Mouse (Mus musculus): ENCODE results near the gene Ctnnd2. TPM values are rescaled to one million over a fixed set of nuclear protein-coding genes. Genes with fewer than 3 reads are reported as not detected.

The Ctnnd2 gene
- polyA plus RNA-seq, 1 experiment from 2014 or later: 2.0 TPM

DNA sequence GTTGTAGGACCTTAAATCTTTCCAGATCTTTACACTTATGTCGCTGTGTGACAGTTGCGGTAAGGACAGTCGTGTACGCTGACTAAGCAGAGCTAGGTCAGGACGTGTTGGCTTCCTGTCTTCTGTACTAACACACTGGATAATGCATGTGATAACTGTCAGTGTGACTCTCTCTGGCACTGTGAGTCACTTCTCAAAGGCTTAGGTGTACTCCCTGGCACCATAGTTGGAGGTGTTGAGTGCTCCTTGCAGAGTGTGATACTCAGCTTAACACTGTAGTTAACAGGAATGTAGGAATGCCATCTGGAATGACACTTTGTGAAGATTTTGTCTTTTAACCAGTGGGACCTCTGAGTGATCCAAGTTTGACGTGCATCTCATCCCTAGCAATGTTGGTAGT is 418.5 kb downstream of the Ctnnd2 start:
- no peaks in the 10 kb centered on the region for H3K9me3 ChIP-seq
- ATAC-seq: no peak
- H3K4me3 ChIP-seq (replicated peaks): no peak overlapping the region
- no peak overlapping the region for H3K27ac ChIP-seq
- no peak overlapping the region for H3K9ac ChIP-seq
- no peaks in the 10 kb centered on the region for H3K27me3 ChIP-seq (replicated peaks)
- no peaks in the 10 kb centered on the region for H3K4me1 ChIP-seq (replicated peaks)
- H3K36me3 ChIP-seq: no peaks in the 10 kb centered on the region
- H3K4me2 ChIP-seq (replicated peaks): no peak overlapping the region
- WGBS: 94% methylated on average over 6 of the region's 6 CpGs

DNA sequence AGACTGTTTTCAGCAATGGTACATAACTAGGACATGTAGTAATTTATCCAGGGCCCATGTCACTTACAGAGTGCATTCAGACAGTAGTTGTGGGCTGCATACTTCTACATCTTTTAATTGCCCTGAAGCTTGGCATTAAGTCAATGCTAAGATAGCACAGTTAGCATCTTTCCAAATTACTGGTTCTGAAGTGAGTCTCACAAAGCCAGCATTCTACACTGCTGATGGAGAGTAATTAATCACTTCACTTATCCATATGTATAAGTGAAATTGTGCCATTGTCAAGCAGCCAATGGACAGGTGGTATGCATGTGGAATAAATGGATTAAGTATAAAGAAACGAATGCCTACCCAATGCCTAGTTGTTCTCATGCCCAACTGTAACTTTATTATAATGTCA is 423.1 kb downstream of the Ctnnd2 start:
- H3K4me3 ChIP-seq (replicated peaks): no peak overlapping the region
- no peaks in the 10 kb centered on the region for H3K36me3 ChIP-seq
- no peaks in the 10 kb centered on the region for H3K27me3 ChIP-seq (replicated peaks)
- H3K4me1 ChIP-seq (replicated peaks): no peaks in the 10 kb centered on the region
- no peak overlapping the region for H3K27ac ChIP-seq
- no peak for ATAC-seq
- no peak overlapping the region for H3K4me2 ChIP-seq (replicated peaks)
- WGBS: 83% methylated on average over 1 of the region's 1 CpGs
- no peaks in the 10 kb centered on the region for H3K9me3 ChIP-seq
- no peak overlapping the region for H3K9ac ChIP-seq

DNA sequence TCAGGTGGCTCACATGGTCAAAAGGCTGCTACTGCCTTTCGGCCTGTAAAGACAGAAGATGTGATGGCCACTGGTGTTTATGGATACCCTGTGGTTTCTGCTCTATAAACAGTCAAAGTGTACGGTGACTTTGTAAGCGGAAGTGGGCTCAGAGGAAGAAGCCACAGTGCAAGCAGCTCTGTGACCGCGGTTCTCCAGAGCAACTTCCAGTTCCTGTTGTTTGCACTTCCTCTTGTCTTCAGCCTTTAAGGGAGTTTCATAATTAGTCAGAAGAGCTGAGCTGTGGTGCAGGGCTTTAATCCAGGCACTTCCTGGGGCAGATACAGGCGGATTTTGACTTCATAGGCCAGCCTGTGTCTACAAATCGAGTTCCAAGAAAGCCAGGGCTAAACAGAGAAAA is 438.2 kb downstream of the Ctnnd2 start:
- no peak for ATAC-seq
- Histone ChIP-seq H3K27me3 (replicated peaks) (no peaks in the 10 kb centered on the region), H3K4me1 (replicated peaks) (no peaks in the 10 kb centered on the region), H3K4me2 (replicated peaks) (no peak overlapping the region), H3K27ac (no peak overlapping the region), H3K9me3 (no peaks in the 10 kb centered on the region), H3K9ac (no peak overlapping the region), H3K36me3 (no peaks in the 10 kb centered on the region), H3K4me3 (replicated peaks) (no peak overlapping the region)
- WGBS: 73% methylated on average over 7 of the region's 7 CpGs

DNA sequence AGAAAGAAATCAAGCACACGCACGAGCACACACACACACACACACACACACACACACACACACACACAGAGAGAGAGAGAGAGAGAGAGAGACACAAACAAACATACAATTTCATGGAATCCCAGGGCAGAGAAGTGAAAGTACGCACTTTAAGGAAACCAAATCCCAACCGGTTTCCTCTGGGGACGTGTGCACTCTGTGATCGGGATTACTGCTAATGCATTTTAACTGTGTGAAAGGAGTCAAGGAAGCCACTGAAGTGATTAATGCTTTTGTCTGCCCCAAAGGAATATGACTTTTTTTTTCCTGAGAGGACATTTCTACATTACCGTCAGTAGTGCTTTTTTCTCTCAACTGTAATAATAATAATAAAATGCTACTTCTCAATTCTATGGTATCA is 443.1 kb downstream of the Ctnnd2 start:
- 79% methylated on average over 7 of the region's 7 CpGs for WGBS
- no peaks in the 10 kb centered on the region for H3K9me3 ChIP-seq
- no peak overlapping the region for H3K4me2 ChIP-seq (replicated peaks)

DNA sequence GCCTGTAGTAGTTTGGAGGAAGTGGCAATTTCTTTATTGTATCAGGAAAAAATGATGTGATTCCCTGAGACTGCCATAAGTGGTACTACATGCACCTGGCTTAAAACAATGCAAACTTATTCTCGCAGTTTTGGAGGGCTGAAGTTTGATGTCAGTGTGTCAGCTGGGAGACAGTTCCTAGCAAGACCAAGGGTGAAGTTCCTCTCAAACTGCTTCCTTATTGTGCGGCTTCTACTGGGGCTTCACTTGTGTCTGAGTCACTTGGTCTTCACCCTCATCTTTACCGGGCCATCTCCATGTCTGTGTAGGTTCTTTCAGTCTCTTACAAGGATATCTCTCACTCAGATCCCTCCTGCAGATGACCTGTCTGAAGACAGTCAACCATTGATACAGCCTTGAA is 444.5 kb downstream of the Ctnnd2 start:
- no peak overlapping the region for H3K9ac ChIP-seq
- no peaks in the 10 kb centered on the region for H3K36me3 ChIP-seq
- no peaks in the 10 kb centered on the region for H3K4me1 ChIP-seq (replicated peaks)
- H3K27me3 ChIP-seq (replicated peaks): no peaks in the 10 kb centered on the region
- no peak overlapping the region for H3K4me2 ChIP-seq (replicated peaks)
- no peak overlapping the region for H3K4me3 ChIP-seq (replicated peaks)
- no peak for ATAC-seq
- H3K27ac ChIP-seq: no peak overlapping the region
- no peaks in the 10 kb centered on the region for H3K9me3 ChIP-seq
- 84% methylated on average over 3 of the region's 3 CpGs for WGBS

More for the DNA sequence above, 443.1 kb downstream of the Ctnnd2 start:
- no peak overlapping the region for H3K4me3 ChIP-seq (replicated peaks)
- no peaks in the 10 kb centered on the region for H3K27me3 ChIP-seq (replicated peaks)
- no peak overlapping the region for H3K9ac ChIP-seq
- no peaks in the 10 kb centered on the region for H3K36me3 ChIP-seq
- no peak overlapping the region for H3K27ac ChIP-seq
- no peak for ATAC-seq
- no peaks in the 10 kb centered on the region for H3K4me1 ChIP-seq (replicated peaks)

DNA sequence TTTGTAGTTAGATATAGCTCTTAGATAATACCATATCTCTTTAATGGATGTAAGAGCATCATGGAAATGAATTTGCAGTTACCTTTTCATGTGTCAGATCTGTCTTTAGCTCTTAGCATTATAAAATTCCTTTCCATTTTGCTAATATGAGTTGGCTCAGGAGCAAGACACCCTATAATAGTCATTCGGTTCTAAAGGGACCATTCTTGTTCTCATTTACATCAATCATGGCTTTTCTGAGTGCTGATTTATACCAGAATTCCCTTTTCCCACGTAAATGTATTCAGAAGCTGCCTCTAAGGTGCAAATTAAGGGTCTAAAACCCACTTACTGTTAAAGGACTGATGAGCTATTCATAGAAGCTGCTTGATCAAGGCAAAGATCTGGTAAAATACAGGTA is 445.5 kb downstream of the Ctnnd2 start:
- H3K27me3 ChIP-seq (replicated peaks): no peaks in the 10 kb centered on the region
- no peak overlapping the region for H3K4me2 ChIP-seq (replicated peaks)
- no peaks in the 10 kb centered on the region for H3K9me3 ChIP-seq
- whole genome bisulfite sequencing: 81% methylated on average over 2 of the region's 2 CpGs
- ATAC-seq: no peak
- no peaks in the 10 kb centered on the region for H3K36me3 ChIP-seq
- no peak overlapping the region for H3K9ac ChIP-seq
- H3K4me1 ChIP-seq (replicated peaks): no peaks in the 10 kb centered on the region
- H3K4me3 ChIP-seq (replicated peaks): no peak overlapping the region
- no peak overlapping the region for H3K27ac ChIP-seq

DNA sequence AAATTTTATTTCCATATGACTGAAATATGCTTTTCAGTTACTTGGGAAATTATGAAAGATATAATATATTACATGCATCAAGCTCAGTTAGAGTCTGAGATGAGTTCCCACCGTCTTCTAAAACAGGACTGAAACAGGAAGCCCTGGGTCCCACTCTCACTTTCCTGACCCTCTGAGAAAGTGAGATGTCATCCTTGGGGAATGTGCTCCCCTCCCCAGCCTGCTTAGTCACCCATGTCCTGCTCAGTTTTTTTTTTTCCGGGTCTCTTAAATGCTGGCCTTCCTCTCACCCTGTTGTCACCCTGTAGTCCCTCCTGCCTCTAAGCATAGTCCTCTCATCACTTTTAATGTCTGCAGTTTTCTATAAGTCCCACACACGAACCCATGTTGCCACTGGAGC is 456.1 kb downstream of the Ctnnd2 start:
- Histone ChIP-seq H3K4me3 (replicated peaks) (no peak overlapping the region), H3K4me2 (replicated peaks) (no peak overlapping the region), H3K27ac (no peak overlapping the region), H3K36me3 (no peaks in the 10 kb centered on the region), H3K27me3 (replicated peaks) (no peaks in the 10 kb centered on the region), H3K4me1 (replicated peaks) (no peaks in the 10 kb centered on the region), H3K9me3 (no peaks in the 10 kb centered on the region), H3K9ac (no peak overlapping the region)
- 41% methylated on average over 3 of the region's 3 CpGs for WGBS
- ATAC-seq: no peak

DNA sequence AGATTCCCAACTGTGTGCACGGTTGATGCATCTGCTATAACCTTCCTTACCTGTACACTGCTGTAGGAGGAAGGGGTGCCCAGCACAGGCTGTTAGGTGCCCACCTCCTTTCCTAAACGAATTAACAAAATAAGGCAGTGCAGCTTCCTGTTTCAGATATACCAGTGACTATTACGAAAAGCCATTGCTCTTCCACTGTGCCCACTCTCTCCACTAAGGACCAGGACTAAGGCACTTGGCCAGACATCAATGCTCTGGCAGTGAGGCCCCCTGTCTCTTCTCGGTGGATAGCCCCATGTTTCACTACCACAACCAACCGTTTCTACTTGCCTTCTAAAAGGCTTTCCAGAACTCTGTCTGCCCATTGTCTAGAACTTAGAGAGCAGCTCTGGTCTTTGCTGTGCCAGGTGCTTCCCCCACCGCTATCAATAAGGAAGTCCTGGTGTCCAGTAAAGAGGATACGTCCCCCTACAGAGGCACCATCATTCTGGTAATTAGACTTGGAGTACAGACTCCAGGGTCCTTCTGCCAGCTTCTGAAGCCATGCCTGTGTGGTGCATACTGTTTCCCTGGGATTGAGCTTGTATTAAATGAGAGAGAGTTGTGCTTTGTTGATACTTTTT is 459.8 kb downstream of the Ctnnd2 start:
- Histone ChIP-seq H3K27ac (no peak overlapping the region), H3K9ac (no peak overlapping the region), H3K36me3 (no peaks in the 10 kb centered on the region), H3K27me3 (replicated peaks) (no peaks in the 10 kb centered on the region), H3K4me3 (replicated peaks) (no peak overlapping the region), H3K4me1 (replicated peaks) (no peaks in the 10 kb centered on the region), H3K9me3 (no peaks in the 10 kb centered on the region), H3K4me2 (replicated peaks) (no peak overlapping the region)
- WGBS: 82% methylated on average over 7 of the region's 7 CpGs
- ATAC-seq: no peak

DNA sequence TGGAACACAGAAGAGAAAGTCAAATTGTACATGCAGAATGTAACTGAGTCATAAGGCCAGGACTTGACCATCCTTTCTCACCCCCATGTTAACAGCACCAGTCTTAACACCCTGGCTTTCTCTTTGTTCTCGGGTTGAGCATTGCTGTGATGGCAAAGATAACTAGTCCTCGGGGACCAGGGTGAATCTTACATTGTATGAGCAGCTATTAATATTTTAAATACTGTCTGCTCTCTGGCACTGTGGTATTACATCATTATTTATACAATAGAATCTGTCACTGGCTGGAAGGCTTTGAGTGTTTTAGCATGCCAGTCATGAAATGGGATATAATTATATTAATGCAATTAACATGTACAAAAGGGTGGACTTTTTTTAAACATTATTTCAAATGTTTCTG is 461.5 kb downstream of the Ctnnd2 start:
- H3K4me1 ChIP-seq (replicated peaks): no peaks in the 10 kb centered on the region
- no peak for ATAC-seq
- no peak overlapping the region for H3K4me2 ChIP-seq (replicated peaks)
- no peaks in the 10 kb centered on the region for H3K36me3 ChIP-seq
- H3K4me3 ChIP-seq (replicated peaks): no peak overlapping the region
- H3K9ac ChIP-seq: no peak overlapping the region
- 48% methylated on average over 2 of the region's 2 CpGs for WGBS
- H3K27ac ChIP-seq: no peak overlapping the region
- H3K27me3 ChIP-seq (replicated peaks): no peaks in the 10 kb centered on the region
- H3K9me3 ChIP-seq: no peaks in the 10 kb centered on the region

DNA sequence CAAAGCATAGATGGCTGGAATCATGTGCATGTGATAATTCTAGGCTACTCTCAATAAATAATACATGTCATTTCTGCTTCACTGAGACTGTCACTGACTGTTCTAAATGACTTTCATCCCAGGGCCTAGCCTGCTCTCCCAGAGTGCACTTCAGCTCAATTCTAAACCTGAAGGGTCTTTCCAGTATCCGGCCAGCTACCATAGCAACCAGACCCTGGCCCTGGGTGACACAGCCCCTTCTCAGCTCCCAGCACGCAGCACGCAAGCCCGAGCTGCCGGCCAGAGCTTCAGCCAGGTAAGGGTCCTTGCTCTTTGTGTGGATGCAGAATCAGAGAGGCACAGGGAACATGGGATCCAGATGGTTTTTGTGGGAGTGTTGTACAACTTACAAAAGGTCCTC is 462.1 kb downstream of the Ctnnd2 start:
- no peaks in the 10 kb centered on the region for H3K4me1 ChIP-seq (replicated peaks)
- H3K27me3 ChIP-seq (replicated peaks): no peaks in the 10 kb centered on the region
- H3K36me3 ChIP-seq: no peaks in the 10 kb centered on the region
- no peak overlapping the region for H3K4me2 ChIP-seq (replicated peaks)
- ATAC-seq: no peak
- H3K27ac ChIP-seq: no peak overlapping the region
- no peaks in the 10 kb centered on the region for H3K9me3 ChIP-seq
- 46% methylated on average over 5 of the region's 5 CpGs for WGBS
- no peak overlapping the region for H3K9ac ChIP-seq
- no peak overlapping the region for H3K4me3 ChIP-seq (replicated peaks)

DNA sequence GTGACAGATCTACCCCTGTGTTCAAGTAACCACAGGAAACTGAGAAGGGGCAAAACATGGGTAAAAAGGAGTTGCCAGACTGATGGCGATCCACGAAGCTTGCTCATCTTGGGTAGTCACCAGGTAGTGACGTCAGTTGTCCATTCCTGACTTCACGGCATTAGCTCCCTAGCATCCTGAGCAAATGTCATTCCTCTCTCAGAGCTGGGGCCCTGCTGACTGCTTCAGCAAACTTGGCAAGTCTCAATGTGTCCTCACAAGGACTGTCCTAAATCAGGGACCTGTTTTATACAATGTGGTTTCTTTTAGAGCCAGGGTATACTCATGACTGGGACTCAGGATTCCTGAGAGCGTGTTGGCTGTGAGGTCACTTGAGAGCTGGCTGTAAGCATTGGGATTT is 468.3 kb downstream of the Ctnnd2 start:
- Histone ChIP-seq H3K9ac (no peak overlapping the region), H3K27me3 (replicated peaks) (peaks cover 3% of the 10 kb centered on the region; the same call in 1 of the 2 replicates), H3K36me3 (no peaks in the 10 kb centered on the region), H3K4me2 (replicated peaks) (no peak overlapping the region), H3K4me1 (replicated peaks) (no peaks in the 10 kb centered on the region), H3K4me3 (replicated peaks) (no peak overlapping the region), H3K9me3 (no peaks in the 10 kb centered on the region), H3K27ac (no peak overlapping the region)
- whole genome bisulfite sequencing: 90% methylated on average over 5 of the region's 5 CpGs
- no peak for ATAC-seq

DNA sequence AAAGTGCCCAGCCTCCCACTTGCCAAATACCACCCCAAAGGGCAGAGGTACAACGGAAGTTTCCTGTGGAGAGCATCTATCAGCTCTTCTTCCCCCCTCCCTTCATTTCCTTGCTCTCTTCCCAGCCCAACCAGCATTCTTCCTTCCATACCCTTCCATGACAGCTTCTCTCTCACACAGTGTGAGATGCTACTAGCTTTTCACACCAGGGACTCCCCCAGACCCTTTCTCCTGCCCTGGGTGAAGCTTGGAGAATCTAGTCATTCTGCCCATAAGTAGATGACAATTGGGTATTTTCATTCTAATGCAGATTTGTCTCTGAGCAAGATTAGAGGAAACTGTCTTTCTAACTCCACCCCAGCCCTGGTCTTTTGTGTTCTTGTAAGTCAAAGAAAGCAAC is 473.3 kb downstream of the Ctnnd2 start:
- H3K4me1 ChIP-seq (replicated peaks): peaks cover 7% of the 10 kb centered on the region
- WGBS: 46% methylated on average over 1 of the region's 1 CpGs

DNA sequence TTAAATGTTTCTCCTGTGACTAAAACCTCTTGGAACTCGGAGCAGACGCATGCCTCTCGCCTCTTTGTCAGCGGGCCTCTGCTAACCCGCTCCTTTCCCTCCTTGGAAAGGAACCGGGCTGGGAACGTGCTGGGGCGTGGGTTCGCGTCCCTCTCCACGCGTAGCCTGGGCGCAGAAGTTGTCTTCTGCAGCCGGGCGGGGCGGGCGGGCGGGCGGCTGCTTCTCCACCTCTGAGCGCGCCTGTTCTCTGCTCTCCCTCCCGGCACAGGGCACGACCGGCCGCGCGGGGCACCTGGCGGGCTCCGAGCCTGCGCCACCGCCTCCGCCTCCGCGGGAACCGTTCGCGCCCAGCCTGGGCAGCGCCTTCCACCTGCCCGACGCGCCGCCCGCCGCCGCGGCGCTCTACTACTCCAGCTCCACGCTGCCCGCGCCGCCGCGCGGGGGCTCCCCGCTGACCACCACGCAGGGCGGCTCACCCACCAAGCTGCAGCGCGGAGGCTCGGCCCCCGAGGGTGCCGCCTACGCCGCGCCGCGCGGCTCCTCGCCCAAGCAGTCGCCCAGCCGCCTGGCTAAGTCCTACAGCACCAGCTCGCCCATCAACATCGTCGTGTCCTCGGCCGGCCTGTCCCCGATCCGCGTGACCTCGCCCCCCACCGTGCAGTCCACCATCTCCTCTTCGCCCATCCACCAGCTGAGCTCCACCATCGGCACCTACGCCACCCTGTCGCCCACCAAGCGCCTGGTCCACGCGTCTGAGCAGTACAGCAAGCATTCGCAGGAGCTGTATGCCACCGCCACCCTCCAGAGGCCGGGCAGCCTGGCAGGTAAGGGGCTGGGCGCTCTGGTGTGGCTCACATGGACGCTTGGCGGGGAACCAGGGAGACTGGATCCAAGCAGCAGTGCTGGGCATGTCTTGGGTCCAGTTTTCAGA is 474.4 kb downstream of the Ctnnd2 start:
- ATAC-seq: peak; percentile 82
- H3K4me1 ChIP-seq (replicated peaks): peaks cover 7% of the 10 kb centered on the region
- H3K36me3 ChIP-seq: no peaks in the 10 kb centered on the region
- no peak overlapping the region for H3K27ac ChIP-seq
- peaks cover 17% of the 10 kb centered on the region for H3K27me3 ChIP-seq (replicated peaks)
- H3K4me2 ChIP-seq (replicated peaks): peak overlapping the region; percentile 98
- H3K9me3 ChIP-seq: no peaks in the 10 kb centered on the region
- WGBS: under 1% methylated on average over 92 of the region's 94 CpGs
- H3K4me3 ChIP-seq (replicated peaks): peak overlapping the region; percentile 57
- H3K9ac ChIP-seq: peak overlapping the region; percentile 26; the same call in 1 of the 2 replicates

More for the DNA sequence above, 473.3 kb downstream of the Ctnnd2 start:
- Histone ChIP-seq H3K4me3 (replicated peaks) (no peak overlapping the region), H3K4me2 (replicated peaks) (no peak overlapping the region), H3K9ac (no peak overlapping the region), H3K9me3 (no peaks in the 10 kb centered on the region), H3K36me3 (no peaks in the 10 kb centered on the region), H3K27ac (no peak overlapping the region), H3K27me3 (replicated peaks) (peaks cover 17% of the 10 kb centered on the region)
- no peak for ATAC-seq
